Mouse (Mus musculus): Measurements from ENCODE around the gene Nprl2.
A peak's percentile ranks its signal among the peaks of the same experiment; 100 is the strongest.
"Not testable (repeated sequence)": the region's sequence is repeated elsewhere in the genome, so short reads cannot be mapped to it uniquely, and the experiment has no call there.

The Nprl2 gene

DNA sequence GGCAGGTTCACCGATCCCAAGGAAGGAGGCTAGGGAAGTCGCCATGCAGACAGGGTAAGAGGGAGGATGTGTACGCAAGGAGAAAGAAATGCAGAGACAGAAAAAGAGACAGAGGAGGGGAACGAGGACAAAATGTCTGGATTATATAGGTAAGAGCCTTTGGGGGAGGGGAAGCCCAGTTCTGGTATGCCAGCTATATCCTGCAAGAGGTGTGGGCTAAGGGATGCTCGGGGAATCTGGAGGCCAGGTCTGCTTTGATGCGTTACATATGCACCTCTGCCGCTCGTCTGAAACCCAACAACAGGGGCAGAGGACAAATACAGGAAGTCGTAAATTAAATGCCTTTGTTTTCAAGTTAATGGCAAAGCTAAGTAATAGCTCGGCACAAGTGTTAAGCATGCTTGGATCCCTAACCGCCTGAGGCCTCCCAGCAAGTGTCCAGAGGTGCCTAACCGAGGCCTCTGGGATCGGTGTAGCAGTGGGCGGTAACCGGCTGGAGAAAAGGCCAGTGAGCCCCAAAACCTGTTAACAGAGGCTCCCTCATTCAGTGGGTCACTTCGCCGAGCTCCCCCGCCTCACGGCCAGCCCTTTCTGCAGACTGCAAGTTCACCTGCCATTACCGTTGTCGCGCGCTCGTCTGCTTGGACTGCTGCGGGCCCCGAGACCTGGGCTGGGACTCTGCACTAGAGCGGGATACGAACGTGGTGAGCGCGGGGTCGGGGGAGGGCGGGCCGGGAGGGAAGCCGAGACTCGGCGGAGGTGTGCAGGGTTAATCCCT lies 11.7 kb downstream of the Nprl2 start:
- DNase-seq (ENCODE audit: low spot score in 2 of 2), result no peak

DNA sequence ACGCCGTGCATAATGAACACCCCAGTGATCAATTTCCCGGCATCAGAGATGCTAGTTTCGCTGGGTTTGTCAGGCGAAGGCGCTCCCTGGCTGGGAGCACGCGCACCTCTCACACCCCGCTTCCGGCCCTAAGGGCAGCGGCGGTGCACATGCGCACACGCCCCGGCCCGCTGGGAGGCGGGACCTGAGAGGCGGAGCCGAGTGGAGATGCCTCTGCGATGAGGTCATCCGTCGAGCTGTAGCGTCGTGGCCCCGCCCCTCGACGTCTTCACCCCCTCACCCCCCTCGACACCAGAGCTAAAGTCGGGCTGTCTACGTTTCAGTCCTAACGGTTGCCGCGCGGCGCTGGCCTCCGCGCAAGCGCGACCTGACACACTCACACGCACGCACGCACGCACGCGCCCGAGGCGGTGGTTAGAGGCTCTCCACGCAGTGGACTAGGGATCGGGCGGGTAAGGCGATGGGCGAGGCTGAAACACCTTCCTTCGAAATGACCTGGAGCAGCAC lies 12.3 kb downstream of the Nprl2 start:
- DNase-seq (ENCODE audit: low spot score in 2 of 2), result peak; percentile 83 to 91

DNA sequence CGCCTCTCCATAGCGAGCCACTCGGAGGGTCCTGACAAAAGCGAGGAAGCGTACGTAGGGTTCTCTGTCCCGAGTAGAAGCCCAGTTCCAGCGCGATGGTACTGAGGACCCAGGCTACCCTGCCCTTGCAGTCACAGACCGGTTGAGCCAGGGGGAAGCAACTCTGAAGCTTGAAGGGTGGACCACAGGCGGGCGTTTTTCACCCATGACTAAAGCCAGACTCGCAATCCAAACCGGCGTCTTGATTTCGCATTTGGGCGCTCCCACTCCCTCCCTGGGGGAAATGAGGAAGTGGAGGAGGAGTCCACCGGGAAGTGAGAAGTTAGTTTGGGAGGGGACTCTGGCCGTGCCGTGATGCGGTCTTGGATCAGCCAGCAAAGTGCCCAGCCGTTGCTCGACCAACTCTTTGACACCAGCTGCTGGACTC lies 13.0 kb downstream of the Nprl2 start:
- no peak for DNase-seq (ENCODE audit: low spot score in 2 of 2)

DNA sequence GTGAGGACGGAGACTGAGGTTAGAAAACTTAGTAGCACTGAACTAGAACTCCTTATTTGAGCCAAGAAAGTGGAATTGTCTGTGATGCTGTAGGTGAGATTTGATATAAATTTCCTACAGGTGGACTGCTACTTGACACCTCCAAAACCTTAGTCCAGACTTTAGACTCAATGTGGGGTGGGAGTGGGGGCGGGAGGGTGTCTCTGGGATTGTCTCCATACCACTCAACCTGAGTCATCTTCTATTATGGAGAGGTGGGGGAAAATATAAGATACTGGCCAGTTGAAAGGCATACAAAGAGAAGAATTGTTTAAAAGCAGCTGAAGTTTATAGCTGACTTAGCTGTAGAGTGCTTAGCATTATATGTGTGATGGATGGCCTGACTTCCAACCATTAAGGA lies 13.7 kb downstream of the Nprl2 start:
- no peak for DNase-seq (ENCODE audit: low spot score in 2 of 2)

DNA sequence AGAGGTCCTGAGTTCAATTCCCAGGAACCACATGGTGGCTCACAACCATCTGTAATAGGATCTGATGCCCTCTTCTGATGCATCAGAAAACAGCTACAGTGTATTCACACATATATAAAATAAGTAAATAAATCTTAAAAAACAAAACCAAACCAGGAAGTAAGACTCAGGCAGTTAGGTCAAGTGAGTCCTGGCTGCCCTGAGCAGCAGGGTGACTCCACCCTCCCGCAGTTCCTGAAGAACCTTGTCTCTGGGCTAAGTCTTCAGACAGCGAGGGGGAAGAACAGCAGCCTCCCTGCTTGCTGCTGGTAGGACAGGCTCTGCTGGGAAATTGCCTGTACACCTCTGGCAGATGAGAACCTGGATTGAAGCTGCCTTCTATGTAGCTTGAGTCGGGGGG lies 14.3 kb downstream of the Nprl2 start:
- DNase-seq (ENCODE audit: low spot score in 2 of 2), result no peak

DNA sequence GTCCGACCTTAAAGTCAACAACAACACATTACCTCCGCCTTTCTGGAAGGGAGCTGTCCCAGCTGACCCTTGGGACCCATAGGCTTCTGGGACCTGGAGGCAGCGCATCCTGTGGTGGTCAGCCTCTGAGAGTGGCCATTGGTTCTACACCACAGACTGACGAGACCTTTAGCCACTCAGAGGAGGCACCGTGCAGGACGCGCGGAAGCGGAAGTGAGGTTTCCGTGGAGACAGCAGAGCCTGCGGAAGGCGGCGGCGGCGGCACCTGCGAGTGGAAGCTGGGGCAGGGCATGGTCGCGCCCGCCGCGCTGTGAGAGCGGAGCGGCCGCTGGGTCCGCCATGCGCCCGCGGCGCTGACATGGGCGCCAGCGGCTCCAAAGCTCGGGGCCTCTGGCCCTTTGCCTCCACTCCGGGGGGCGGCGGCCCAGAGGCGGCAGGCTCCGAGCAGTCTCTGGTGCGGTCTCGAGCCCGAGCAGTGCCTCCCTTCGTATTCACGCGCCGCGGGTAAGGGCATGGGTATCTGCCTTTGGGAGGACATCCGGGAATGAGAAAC lies 21.1 kb downstream of the Nprl2 start, which contains the start of gene Tusc2:
Tusc2 (plus strand) TSS at position 227 of the 553 bp plus-strand sequence.
- DNase-seq (ENCODE audit: low spot score in 2 of 2), result peak; percentile 86 to 89

DNA sequence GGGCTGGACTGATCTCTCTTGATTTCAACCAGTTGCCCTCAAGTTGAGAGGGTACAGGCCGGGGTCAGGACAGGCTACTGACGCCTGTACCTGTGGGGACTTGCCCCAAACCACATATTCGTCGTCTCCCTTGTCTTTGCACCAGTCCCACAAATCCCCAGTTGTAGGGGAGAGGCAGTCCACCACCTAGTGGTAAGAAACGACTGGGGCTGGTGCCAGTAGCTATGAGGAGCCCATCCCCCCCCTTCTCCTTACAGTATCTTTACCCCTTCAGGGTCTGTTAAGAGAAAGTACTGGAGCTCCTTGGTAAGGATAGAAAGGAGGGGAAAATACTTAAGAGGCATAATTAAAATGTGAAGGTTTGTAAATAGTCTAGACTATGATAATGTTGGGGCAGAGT lies 23.5 kb downstream of the Nprl2 start:
- DNase-seq (ENCODE audit: low spot score in 2 of 2), result not testable (repeated sequence)

DNA sequence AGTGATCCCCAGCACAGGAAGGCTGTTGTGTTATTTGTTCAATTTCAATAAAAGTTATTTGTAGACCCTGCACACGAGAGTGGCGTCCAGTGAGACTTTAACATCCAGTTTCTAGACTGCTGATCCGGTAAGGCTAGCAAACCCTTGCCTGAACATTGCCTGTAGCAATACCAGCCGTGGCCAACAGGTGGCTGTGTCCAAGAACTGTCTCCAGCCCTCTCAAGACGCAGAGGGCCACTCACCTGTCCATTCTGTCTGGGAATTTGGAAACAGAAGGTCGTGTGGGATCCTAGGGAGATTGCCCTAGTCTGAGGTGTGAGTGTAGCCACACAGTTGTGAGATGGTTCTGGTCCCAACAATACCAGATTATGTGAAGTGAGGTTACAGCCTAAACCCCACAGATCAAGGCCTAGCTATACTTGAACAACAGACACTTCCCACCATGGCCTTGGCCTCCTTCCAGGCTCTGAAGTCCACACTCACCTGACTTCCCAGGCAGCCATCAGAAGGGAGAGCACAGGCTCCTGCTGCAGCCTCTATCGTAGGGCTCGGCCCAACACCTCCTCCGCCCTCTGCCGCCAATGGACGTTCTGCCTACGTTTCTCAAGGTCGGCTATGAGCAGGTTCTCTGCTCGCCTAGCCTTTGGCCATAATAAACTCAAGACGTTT lies 24.1 kb downstream of the Nprl2 start:
- peak; percentile 65 to 71 for DNase-seq (ENCODE audit: low spot score in 2 of 2)

DNA sequence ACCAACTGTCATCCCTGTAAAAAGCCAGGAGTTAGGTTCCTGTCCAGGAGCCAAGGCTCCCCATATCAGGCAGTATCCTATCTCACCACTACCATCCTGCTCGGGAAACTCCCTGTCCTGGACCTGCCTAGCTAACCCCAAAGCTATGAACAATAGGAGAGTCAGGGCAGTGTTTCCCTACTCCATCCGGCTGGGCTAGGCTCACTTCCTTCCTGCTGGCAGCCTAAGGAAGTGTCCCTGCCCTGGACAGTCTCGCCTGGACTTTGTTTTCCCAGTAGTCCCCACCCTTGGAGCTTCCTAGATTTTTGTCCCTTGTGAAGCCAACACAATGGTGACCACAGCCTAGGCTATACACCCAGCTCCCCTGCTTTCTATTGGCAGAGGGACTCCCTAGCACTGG lies 24.8 kb downstream of the Nprl2 start:
- no peak for DNase-seq (ENCODE audit: low spot score in 2 of 2)

DNA sequence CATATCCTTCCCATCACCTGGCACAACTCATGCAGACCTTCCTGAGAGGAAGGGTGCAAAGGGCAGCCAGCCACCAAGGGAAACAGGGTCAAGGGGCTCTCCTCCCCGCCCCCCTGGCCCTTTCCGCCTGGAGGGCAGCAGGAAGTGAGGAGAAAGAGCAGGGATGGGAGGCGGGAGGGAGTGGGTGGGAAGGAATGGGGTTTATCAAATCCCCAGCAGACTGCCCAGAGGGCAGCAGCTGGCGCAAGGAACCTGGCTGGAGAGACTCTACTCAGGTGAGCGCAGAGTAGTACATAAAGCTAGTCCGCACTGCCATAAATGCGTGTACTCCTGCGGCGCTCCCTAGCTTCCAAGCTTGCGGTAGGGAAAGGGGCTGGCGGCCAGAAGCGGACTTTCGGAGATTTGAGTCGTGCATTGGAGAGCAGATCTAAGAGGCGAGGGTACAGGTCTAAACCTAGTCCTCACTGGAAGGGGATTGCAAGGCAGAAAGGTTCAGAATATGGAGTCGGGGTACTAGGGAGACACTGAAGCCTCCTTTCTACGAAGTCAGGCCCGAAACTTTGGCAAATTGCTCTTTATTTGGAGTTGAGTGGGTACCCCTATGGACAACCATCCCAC lies 25.8 kb downstream of the Nprl2 start, which contains the start of gene Hyal2:
Hyal2 (plus strand) TSS at position 244 of the 618 bp plus-strand sequence.
- no peak for DNase-seq (ENCODE audit: low spot score in 2 of 2)

DNA sequence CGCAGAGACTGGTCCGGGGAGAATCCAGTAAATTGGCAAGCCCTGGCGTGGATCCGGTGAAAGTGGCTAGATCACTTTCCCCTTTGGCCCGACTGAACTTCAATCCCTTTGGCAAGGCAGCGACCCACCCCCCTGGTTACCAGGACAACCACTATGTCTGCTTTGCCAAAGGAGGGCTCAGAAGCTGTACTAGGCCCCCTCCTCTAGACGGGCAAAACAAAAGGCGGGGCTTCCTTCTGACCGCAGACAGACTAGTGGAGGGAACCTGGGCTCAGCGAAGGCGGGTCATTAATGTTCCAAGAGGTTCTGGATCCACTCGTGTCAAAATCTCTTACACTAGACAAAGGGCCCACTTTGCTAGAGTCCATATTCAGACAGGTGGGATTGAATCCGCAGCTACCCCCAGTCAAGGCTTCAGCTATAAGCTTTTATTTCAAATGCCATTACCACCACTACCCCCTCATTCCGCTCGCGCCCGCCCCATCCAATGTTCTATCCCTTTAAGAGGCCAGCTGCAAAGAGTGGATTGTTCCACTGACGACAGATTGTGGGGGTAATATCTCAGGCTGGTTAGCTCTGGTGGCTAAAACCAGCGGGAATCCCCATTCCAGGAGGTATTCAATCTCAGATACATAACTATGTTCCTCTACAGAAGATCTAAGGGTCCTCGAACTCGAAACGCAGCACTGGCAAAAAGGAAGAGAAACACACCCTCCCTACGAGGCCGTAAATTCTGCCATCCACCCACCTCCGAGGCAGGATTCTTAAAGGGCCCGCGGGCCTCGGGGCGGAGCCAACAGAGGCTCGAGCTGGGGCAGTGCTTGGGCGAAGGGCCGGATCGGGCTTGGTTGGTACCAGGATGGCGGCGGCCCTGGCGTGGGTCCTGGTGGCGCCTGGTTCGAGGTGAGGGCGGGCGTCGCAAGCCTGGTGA lies 26.6 kb downstream of the Nprl2 start:
- DNase-seq (ENCODE audit: low spot score in 2 of 2), result peak; percentile 61 to 69

DNA sequence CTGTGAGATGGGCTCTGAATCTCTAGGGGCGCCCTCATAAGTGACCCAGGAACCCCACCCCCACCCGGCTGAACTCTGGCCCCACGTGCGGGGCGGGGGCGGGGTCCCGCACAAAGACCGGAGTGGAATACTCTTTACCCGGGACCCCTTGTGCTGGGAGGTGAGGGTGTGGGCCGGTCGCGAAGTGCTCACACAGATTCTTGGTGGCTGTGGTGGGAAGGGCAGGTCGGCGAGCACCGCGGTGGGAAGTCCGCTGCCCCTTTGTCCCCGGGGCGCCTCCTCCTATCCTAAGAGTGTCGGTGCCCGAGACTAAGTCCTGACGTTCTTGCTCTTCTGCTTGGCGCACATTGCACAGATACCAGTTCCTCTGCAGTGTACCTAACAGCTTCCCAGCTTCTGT lies 27.2 kb downstream of the Nprl2 start:
- no peak for DNase-seq (ENCODE audit: low spot score in 2 of 2)

DNA sequence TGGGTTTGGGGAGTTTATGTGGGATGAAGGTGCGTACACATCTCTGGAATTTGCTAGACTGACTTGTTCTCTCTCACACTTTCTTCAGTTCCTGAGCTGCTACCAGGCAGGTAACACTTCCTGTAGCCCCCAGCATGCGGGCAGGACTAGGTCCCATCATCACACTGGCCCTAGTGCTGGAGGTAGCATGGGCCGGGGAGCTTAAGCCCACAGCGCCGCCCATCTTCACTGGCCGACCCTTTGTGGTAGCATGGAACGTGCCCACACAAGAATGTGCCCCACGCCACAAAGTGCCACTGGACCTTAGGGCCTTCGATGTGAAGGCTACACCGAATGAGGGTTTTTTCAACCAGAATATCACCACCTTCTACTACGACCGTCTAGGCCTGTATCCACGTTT lies 28.0 kb downstream of the Nprl2 start:
- DNase-seq (ENCODE audit: low spot score in 2 of 2), result no peak

DNA sequence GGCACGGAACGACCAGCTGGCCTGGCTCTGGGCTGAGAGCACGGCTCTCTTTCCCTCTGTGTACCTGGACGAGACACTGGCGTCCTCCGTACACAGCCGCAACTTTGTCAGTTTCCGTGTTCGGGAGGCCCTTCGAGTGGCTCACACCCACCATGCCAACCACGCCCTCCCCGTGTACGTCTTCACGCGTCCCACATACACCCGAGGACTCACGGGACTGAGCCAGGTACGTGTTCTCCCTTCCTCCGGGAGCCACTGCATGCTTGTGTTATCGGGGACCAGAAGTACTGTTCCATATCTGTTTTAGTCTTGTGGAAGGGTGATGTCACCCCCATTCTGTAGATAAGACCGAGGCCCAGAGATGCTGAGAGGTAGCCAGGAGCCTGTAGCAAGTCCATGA lies 28.8 kb downstream of the Nprl2 start:
- no peak for DNase-seq (ENCODE audit: low spot score in 2 of 2)

DNA sequence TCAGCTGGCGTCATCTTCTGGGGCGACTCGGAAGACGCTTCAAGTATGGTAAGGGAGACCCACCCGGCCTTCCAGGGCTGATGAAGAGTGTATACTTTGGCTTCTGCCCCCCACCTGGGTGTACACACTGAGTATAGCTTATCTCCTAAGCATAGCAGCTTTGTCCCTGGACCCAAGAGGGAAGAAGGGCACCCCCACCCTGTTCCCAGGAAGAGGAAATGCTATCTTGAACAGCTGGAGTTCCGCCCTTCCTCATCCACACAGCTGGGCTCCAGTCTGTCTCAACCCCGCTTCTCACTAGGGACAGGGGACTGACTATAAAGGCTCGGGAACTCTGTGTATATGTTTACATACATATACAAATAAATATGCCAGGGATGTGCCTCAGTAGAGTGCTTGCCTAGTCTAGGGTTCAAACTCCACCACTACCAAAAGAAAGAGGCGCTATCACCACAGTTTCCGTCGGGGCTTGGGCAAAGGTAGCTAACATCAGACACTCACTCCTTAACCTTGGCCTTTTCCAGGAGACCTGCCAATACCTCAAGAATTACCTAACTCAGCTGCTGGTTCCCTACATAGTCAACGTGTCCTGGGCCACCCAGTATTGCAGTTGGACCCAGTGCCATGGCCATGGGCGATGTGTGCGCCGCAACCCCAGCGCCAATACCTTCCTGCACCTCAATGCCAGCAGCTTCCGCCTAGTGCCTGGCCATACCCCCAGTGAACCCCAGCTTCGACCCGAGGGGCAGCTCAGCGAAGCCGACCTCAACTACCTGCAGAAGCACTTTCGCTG lies 29.7 kb downstream of the Nprl2 start:
- no peak for DNase-seq (ENCODE audit: low spot score in 2 of 2)

DNA sequence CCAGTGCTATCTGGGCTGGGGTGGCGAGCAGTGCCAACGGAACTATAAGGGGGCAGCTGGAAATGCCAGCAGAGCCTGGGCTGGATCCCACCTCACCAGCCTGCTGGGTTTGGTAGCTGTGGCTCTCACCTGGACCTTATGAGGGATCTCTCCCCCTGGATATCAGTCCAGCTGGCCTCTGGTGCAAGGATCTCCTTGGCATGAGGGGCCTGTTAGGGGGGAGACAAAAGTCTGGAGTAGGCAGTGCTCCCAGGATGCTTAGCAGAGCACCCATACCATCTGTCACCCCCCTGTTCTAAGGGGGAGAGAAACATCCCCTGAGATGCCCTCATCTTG lies 30.3 kb downstream of the Nprl2 start:
- no peak for DNase-seq (ENCODE audit: low spot score in 2 of 2)

DNA sequence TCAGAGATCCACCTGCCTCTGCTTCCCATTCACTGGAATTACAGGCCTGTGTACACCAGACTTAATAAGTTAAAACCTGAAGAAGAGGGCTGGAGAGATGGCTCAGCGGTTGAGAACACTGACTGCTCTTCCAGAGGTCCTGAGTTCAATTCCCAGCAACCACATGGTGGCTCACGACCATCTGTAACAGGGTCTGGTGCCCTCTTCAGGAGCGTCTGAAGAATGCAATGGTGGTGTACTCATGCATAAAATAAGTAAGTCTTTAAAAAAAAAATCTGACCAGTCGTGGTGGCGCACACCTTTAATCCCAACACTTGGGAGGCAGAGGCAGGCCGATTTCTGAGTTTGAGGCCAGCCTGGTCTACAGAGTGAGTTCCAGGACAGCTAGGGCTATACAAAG lies 31.7 kb downstream of the Nprl2 start:
- not testable (repeated sequence) for DNase-seq (ENCODE audit: low spot score in 2 of 2)

DNA sequence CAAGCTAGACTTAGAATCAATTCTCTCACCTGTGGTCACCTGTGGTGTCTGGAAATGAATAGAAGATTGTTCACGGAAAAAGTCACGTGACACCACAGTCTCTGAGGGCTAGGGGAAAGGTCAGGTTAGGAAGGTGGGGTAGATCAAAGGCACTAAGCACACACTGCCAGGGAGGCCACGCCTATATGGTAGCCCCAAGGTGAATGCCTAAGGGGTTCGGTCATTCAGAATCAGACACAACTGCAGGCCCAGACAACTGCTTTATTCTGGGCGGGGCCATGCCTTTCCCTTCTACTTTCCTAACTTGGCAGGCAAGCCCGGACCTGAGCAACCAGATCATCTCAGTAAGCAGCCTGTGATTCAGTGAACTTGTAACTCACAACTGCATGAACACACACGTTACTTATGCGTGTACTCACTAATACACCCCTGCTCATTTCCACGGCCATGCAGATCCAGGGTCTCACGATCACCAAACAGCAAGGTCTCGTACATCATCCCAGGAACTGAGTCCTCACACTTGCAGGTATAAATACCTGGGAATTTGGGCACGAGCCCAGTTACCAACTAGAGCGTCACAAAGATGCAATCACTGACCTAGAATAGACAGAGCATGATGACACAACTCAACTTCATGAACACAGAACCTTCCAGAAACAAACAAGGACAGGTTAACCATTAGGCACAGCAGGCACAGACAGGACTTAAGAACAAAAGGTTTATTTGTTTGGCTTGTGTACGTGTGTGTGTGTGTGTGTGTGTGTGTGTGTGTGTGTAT lies 33.7 kb downstream of the Nprl2 start:
- no peak for DNase-seq (ENCODE audit: low spot score in 2 of 2)

DNA sequence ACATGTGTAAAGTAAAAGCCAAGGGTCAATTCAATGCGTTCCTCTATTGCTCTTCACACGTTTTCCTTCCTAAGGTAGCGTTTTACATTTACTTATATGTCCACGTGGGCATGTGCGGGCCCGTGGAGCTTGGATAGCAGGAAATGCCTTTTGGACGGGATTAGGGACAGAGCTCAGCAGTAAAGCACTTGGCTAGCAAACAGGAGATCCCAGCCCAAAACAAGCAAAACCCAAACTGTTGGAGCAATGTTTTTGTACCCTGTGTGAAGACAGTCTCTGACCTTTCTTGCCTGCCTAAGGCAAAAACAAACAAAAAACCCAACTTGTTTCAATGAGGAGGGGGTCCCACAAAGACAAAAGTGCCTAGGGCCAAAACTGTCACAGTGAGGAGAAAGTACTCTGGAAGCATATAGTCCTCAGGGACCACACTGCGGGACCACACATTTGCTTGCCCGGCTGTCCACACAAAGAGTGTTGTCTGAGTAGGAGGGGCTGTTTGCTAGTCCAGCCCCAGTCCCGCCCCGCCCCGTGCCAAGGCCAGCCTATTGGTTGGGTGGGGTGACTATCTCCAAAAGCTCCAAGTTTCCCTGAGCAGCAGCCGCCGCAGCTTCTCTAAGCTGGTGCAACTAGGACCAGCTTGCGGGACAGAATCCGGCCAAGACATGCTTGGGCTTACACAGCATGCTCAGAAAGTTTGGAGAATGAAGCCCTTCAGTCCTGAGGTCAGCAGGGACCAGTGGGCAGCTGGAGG lies 34.5 kb downstream of the Nprl2 start, which contains the start of gene Hyal1:
Hyal1 (plus strand) TSS at position 571 of the 751 bp plus-strand sequence.
- DNase-seq (ENCODE audit: low spot score in 2 of 2), result no peak

All from frontal cortex, postnatal 25 days (tissue).